Comparison of ENCODE assay signal across 9 mouse cellular contexts in genomic region chr14:54432078-54432836, GRCm38 (mm10). TPM values are rescaled to one million over a fixed set of nuclear protein-coding genes. Genes with fewer than 3 reads are reported as not detected.
A peak's percentile ranks its signal among the peaks of the same experiment; 100 is the strongest.
DNase-seq lines count a peak whose midpoint lies in the region; ATAC-seq and TF ChIP-seq lines count a peak whose summit lies in the region.
"Had no signal": no experiment of that assay in that cellular context is flagged by ENCODE, and none has a peak within 500 bp of the region (broad histone marks: within the 10 kb centered on the region; RNA-seq: fewer than 3 reads in every experiment).

No protein-coding gene starts in this region.

- no peaks in the 10 kb centered on the region for H3K36me3 ChIP-seq in thymus, adult 2 months (ENCODE audit: control insufficient read depth, insufficient read depth, low read length)
- H3K36me3 ChIP-seq in limb, embryonic 15.5 days = peaks cover 31% of the 10 kb centered on the region
- H3K36me3 ChIP-seq in myocyte (ENCODE audit: control insufficient read depth, insufficient read depth) = no peaks in the 10 kb centered on the region

- TF ChIP-seq POLR2A in thymus, adult 2 months (IDR thresholded peaks at IDR 0.05; ENCODE audit: control insufficient read depth, extremely low read depth, insufficient read depth, low read length, poor library complexity) = no peak
- TF ChIP-seq POLR2A in myocyte (IDR thresholded peaks at IDR 0.05; ENCODE audit: insufficient read length, low read depth) = peak; percentile 60

- H3K9me3 ChIP-seq in limb, embryonic 15.5 days = no peaks in the 10 kb centered on the region

- WGBS in thymus, adult 2 months = 26% methylated on average over 54 of the region's 54 CpGs
- WGBS in limb, embryonic 15.5 days = under 1% methylated on average over 53 of the region's 54 CpGs

- ATAC-seq in limb, embryonic 15.5 days (ENCODE audit: insufficient number of reproducible peaks, low FRiP score, low TSS enrichment, low read depth) = peak; percentile 27; the same call in 1 of the 2 replicates
- ATAC-seq in cerebellum, adult (ENCODE audit: insufficient number of reproducible peaks, low FRiP score, low TSS enrichment) = no peak

- TF ChIP-seq CTCF in thymus, adult 2 months (IDR thresholded peaks at IDR 0.05; ENCODE audit: borderline replicate concordance, control insufficient read depth, extremely low read depth, insufficient read depth, low read length, poor library complexity) = no peak

- no peak for DNase-seq in thymus, adult 2 months
- DNase-seq in thymus, adult 18-20 months = no peak
- DNase-seq in embryo, embryonic 11 days = peak; percentile 70
- DNase-seq in heart, postnatal 14 days = peak; percentile 54 to 56
- no peak for DNase-seq in layer of hippocampus, adult 8-10 months (ENCODE audit: low spot score in 2 of 2)

- intact Hi-C loops in heart, postnatal 14 days (cut with DNase I) = no loop called here

- H3K27ac ChIP-seq in thymus, adult 2 months (ENCODE audit: control insufficient read depth, insufficient read depth, low read length) = no peak overlapping the region
- peak overlapping the region; percentile 99 for H3K27ac ChIP-seq in limb, embryonic 15.5 days

- peaks cover 27% of the 10 kb centered on the region for H3K4me1 ChIP-seq in thymus, adult 2 months (replicated peaks; ENCODE audit: control insufficient read depth, insufficient read depth, low read length)
- H3K4me1 ChIP-seq in limb, embryonic 15.5 days = peaks cover 54% of the 10 kb centered on the region

- peak overlapping the region; percentile 79 for H3ac ChIP-seq in myocyte (ENCODE audit: control insufficient read depth, insufficient read length)

- H3K9ac ChIP-seq in limb, embryonic 15.5 days = peak overlapping the region; percentile 98

- peak overlapping the region; percentile 82 for H3K4me2 ChIP-seq in limb, embryonic 15.5 days
- peak overlapping the region; percentile 85 for H3K4me2 ChIP-seq in myocyte (ENCODE audit: low read depth)

- peaks cover 6% of the 10 kb centered on the region; the same call in 1 of the 2 replicates for H3K27me3 ChIP-seq in thymus, adult 2 months (ENCODE audit: control insufficient read depth, insufficient read depth, low read length)
- no peaks in the 10 kb centered on the region for H3K27me3 ChIP-seq in limb, embryonic 15.5 days
- no peaks in the 10 kb centered on the region for H3K27me3 ChIP-seq in myocyte (ENCODE audit: control insufficient read depth, insufficient read depth, insufficient read length)

- peak overlapping the region; percentile 37 for H3K4me3 ChIP-seq in thymus, adult 2 months (ENCODE audit: control insufficient read depth, insufficient read depth, low read length)
- H3K4me3 ChIP-seq in limb, embryonic 15.5 days = peak overlapping the region; percentile 81
- H3K4me3 ChIP-seq in myocyte = peak overlapping the region; percentile 90

- H3K79me2 ChIP-seq in myocyte (ENCODE audit: control insufficient read depth, insufficient read depth) = peaks cover 65% of the 10 kb centered on the region

TF ChIP-seq in myocyte, 11 proteins besides CTCF, POLR2A, EP300 and RAD21:
- TF ChIP-seq POLR2AphosphoS2 (IDR thresholded peaks at IDR 0.05; ENCODE audit: insufficient read length, low read depth) (peak; percentile 27), USF1 (IDR thresholded peaks at IDR 0.05; ENCODE audit: low read depth) (no peak)

RNA-seq across cellular contexts. Expression of gene Mmp14, which starts 0.8 kb away (rescaled TPM):
- 76.5 and 89.3 TPM in 2 replicates for polyA plus RNA-seq in thymus, adult 2 months (2012; rRNA removed)
- total RNA-seq in heart, postnatal 14 days (2021) = 10 to 100 TPM; 53.6 to 60.0 TPM
- 245 and 272 TPM in 2 replicates for polyA plus RNA-seq in limb, embryonic 15.5 days (2015; fragmentation: Nextera tagmentation; extraction: Ambion mirVana)
- 108 TPM for polyA plus RNA-seq in myocyte (2012; fragmentation: generic; extraction: Trizol)
- 10 to 100 TPM; 10.3 to 16.0 (median 13.4) TPM for total RNA-seq in layer of hippocampus, adult 8-10 months (2022)

RNA-seq across cellular contexts. Expression of gene Mrpl52, which starts 5.5 kb away (rescaled TPM):
- polyA plus RNA-seq in thymus, adult 2 months (2012; rRNA removed) = 211 and 214 TPM in 2 replicates
- total RNA-seq in heart, postnatal 14 days (2021) = 100 to 1,000 TPM; 102 to 116 TPM
- polyA plus RNA-seq in limb, embryonic 15.5 days (2015; fragmentation: Nextera tagmentation; extraction: Ambion mirVana) = 196 and 218 TPM in 2 replicates
- 483 TPM for polyA plus RNA-seq in myocyte (2012; fragmentation: generic; extraction: Trizol)
- total RNA-seq in layer of hippocampus, adult 8-10 months (2022) = 100 to 1,000 TPM in 2 of 4 experiments, 10 to 100 TPM in 2; 88.3 to 116 (median 96.6) TPM

RNA-seq across cellular contexts. Expression of gene Slc7a7, which starts 14.7 kb away (rescaled TPM):
- 24.2 and 29.3 TPM in 2 replicates for polyA plus RNA-seq in thymus, adult 2 months (2012; rRNA removed)
- total RNA-seq in heart, postnatal 14 days (2021) = 1 to 10 TPM; 6.2 to 6.5 TPM
- polyA plus RNA-seq in limb, embryonic 15.5 days (2015; fragmentation: Nextera tagmentation; extraction: Ambion mirVana) = 5.8 and 6.5 TPM in 2 replicates
- 6.8 TPM for polyA plus RNA-seq in myocyte (2012; fragmentation: generic; extraction: Trizol)
- total RNA-seq in layer of hippocampus, adult 8-10 months (2022) = 1 to 10 TPM; 2.0 to 6.5 (median 3.3) TPM

RNA-seq across cellular contexts. Expression of gene Lrp10, which starts 31.7 kb away (rescaled TPM):
- polyA plus RNA-seq in thymus, adult 2 months (2012; rRNA removed) = 308 and 317 TPM in 2 replicates
- 10 to 100 TPM; 63.2 to 65.6 TPM for total RNA-seq in heart, postnatal 14 days (2021)
- polyA plus RNA-seq in limb, embryonic 15.5 days (2015; fragmentation: Nextera tagmentation; extraction: Ambion mirVana) = 42.8 and 46.4 TPM in 2 replicates
- 81.8 TPM for polyA plus RNA-seq in myocyte (2012; fragmentation: generic; extraction: Trizol)
- total RNA-seq in layer of hippocampus, adult 8-10 months (2022) = 10 to 100 TPM; 32.0 to 44.8 (median 36.7) TPM

RNA-seq across cellular contexts. Expression of gene Rem2, which starts 43.6 kb away (rescaled TPM):
- 0.82 and 1.00 TPM in 2 replicates for polyA plus RNA-seq in thymus, adult 2 months (2012; rRNA removed)
- not detected for total RNA-seq in heart, postnatal 14 days (2021)
- polyA plus RNA-seq in limb, embryonic 15.5 days (2015; fragmentation: Nextera tagmentation; extraction: Ambion mirVana) = 1.5 and 2.2 TPM in 2 replicates
- 0.20 TPM for polyA plus RNA-seq in myocyte (2012; fragmentation: generic; extraction: Trizol)
- total RNA-seq in layer of hippocampus, adult 8-10 months (2022) = 10 to 100 TPM; 15.7 to 25.1 (median 18.7) TPM
- total RNA-seq: gastrocnemius, postnatal 4 days had no signal

Comparison
In these comparisons a context has a peak if more than half of its experiments do, and no peak if none do; other contexts are left out.
1. DNase-seq: peak in embryo, embryonic 11 days (single experiment) and heart, postnatal 14 days (2 of 2); none in thymus, adult 2 months (single experiment), thymus, adult 18-20 months (0 of 2) and layer of hippocampus, adult 8-10 months (0 of 2).
2. H3K4me3 ChIP-seq: peak in every context shown above with its lines; median percentile 90 in myocyte; 81 in limb, embryonic 15.5 days; 37 in thymus, adult 2 months.